Mouse (Mus musculus): ENCODE results near the gene Tmod2.
A peak's percentile ranks its signal among the peaks of the same experiment; 100 is the strongest.
"Not testable (repeated sequence)": the region's sequence is repeated elsewhere in the genome, so short reads cannot be mapped to it uniquely, and the experiment has no call there.

Tmod2 gene

DNA sequence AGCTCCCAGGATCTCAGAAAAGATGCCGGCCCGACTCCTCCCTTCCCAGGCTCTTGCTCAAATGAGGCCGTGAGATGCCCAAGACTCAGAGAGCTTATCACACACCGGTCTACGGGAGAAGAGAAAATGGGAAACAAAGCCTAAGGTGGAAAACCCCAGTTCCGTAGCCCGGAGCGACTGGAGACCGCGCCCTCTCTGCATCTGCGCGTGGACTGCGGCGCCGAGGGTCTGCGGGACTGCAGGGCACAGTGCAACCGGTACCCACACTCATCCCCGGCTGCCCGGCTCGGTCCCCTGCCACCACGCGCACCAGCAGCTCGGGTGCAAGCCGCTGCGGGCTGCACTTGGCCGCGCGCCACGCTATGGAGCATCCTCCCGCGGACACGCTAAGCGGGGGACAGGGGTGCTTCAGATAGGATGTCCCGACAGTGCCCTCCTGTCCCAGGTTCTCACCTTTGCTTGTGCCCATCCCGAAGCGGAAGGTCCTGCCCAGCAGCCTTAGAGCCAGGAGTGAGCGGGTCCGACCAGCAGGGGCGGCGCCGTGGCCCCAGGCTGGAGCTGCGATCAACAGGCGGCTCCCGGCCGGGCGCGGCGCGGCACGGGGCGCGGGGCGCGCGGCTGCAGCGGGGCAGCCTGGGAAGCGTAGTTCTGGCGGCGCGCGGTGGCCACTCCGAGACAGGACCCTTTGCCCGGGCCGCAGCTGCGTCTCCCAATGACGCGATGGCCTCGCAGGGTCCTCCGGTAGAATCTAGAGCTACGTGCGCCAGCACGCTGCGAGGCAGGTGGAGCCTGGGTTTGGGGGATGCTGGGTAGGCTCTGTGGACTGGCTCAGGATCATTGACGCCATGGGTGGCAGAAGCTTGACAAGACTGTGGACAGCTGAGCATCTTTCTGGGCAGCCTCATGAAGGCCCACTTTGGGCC is at the start of gene Tmod2:
Gene Tmod2, minus strand, starts transcription at position 755 of the 923 bp plus-strand sequence.
- no peak for DNase-seq (ENCODE audit: low read depth, low spot score)

DNA sequence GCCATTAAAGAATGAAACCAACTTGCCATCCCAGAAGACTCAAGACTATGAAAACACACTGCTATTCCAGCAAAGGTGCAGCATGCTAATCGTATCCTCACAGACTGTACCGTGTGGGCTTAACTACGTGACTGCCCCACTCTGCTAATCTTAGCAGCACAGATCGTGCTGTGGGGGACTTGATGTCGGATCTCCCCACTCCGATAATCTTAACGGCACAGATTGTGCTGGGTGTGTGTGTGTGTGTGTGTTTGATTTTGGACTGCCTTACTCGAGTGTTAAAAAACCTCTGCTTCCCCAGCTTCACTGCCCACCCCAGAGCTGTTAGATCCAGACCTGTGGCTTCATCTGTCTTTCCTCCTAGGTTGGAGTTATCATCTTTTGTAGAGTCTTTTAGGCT is 49.8 kb upstream of the Tmod2 start:
- DNase-seq (ENCODE audit: low read depth, low spot score) = no peak

DNA sequence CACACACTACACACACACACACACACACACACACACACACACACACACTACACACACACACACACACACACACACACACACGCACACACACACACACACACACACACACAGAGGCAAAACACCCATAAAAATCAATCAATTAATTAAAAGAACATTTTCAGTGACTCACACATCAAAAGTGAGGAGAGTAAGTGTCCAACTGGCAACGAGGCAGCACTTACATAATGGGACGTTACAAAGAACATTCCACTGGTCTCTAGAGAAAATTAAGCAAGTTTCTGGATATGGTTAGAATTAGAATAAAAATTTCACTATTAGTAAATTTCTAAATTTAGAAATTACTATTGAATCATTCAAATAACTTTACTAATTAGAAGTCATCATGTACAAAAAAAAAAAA is 45.3 kb upstream of the Tmod2 start:
- DNase-seq (ENCODE audit: low read depth, low spot score) = not testable (repeated sequence)

DNA sequence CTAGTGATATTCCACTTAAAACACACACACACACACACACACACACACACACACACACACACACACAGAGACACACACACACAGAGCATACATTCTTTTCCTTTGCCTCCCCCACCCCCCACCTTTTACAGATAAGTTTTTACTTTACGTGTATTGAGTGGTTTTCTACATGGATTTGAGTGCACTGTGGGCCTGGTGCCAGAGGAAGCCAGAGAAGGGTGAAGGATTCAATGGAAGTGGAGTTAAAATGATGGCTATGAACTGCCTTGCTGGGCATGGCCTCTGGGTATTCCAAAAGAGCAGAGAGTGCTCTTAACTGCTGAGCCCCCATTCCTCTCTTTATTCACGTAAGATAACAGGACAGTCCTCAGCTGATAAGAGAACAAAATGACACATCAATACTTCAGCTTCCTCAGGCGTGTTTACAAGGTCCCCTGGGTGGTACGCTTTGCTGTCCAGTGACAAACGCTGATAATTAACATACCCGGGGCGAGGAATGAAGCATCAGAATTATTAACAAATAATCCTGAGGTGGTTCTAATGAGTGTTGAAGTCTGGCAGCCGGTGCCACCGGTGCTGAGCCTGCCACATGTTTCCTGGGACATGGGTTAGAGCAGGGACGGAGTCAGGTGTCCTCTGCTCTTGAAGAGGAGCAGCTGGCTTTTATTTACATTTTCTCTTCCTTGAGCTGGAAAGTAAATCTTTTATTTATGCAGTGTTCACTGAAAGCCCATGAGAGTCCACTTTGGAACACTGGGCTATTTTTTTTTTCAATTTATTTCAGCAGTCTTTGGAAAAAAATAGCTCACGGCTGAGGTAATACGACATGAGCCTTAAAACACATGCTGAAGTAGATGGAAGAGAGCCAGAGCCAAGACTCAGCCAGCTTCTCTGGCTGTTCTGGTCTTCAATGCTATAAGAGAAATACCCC is 43.1 kb upstream of the Tmod2 start:
- no peak for DNase-seq (ENCODE audit: low read depth, low spot score)

DNA sequence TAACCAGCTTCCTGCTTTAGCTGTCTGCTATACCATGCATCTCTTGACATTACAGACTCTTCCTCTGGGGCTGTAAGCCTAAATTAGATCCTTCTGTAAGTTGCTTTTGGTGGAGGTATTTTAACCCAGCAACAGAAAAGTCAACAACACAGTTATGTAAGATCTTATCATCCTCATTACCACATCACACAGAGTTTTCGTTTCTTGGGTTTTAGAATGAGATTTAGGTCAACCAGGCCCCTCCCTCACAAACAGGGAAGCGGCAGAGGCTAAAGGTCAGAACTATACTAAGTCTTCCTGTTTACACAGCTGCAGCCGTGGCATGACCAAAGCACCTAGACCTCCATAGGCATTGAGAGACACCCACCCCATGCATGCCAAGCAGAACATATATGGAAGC is 34.3 kb upstream of the Tmod2 start:
- DNase-seq (ENCODE audit: low read depth, low spot score) = no peak

DNA sequence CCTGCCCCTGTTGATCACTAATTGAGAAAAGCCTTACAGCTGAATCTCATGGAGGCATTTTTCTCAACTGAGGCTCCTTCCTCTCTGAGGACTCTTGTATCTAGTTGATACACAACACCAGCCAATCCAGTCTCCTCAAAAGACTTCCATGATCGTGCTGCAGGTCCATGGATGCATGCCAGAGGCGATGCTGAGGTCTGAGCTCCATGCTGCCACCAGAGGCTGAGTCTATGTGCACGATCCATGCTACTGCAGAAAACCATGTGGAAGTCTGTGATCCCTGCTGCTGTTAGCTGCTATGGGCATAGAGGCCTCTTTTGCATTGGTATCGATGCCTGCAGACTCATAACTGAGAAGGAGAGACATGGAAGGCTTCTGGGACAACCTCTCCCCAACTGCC is 23.1 kb upstream of the Tmod2 start:
- DNase-seq (ENCODE audit: low read depth, low spot score) = no peak

DNA sequence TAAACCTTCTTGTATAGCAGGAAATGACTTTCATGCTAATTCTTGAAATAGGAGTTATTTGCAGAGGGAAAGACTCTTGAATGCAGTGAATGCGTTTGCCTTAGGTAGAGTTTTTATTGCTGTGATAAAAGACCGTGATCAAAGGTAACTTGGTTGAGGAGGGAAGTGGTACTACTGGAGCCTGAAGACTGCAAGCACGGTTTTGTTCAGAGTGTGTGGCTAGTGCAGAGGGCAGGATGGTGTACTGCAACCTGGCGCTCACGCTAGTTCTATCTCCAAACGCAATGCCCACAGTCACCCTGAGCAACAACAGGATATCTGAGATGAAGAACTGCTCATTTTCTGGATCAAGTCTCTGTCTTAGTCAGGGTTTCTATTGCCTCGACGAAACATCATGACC is 22.5 kb upstream of the Tmod2 start:
- no peak for DNase-seq (ENCODE audit: low read depth, low spot score)

DNA sequence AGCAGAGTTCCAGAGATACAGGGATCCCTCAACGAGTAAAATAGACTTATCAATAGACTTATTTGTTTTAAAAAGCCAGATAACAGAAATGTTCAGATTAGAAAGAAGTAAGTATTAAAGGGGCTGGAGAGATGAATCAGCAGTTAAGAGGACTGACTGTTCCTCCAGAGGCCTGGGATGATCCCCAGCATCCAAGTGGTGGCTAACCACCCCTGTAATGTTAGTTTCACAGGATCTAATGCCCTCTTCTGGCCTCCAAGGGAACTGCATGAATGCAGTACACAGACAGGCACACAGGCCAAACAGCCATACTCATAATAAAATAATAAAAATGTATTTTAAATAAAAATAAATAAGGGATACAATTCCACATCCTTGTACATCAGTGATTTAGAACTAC is 21.8 kb upstream of the Tmod2 start:
- no peak for DNase-seq (ENCODE audit: low read depth, low spot score)

DNA sequence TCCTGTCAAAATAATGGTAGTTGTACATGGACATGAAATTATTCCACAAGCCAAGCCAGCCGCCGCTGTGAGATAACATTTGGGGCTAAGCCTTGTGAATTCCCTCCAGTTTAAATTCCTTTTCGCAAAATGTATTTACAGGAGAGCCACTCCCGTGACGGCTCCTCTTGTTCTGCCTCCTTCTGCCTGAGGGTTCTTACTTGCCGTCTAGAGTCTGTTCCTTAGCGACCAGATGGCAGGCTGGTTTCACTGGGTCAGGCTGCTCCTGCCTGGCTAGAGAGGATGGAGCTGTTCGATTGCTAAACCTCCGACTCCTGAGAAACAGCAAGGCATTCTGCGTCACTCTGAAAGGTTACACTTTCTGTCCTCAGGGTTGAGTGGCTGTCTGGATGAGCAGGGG is 21.0 kb upstream of the Tmod2 start:
- no peak for DNase-seq (ENCODE audit: low read depth, low spot score)

DNA sequence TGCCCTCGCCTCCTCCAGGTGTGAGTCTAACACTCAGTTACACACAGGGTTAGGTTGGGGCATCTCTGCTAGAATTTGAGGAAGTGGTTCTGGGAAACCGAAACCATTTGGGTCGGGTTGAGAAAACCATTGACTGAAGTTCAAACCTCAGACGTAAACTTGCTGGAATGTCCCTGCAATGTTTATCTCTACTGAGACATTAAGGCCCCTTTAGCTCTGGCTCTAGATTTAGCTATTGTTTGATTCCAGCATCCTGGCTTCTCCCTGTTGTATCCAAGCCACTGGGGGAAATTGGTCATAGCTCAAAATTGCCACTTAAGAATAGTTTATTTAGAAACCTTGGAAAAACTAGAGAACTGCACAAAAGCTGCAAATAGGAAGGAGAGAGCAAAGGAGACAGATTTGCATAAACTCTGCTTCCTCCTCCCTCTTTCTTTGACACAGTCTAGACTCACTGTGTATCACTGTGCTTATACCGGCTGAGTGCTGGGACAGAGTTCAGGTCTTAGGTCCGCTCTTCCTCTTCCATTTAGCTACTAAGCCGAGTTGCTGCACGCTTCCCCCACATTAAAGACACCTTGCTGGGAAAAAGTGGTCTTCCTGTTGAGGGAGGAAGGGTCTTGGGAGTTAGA is 19.8 kb upstream of the Tmod2 start:
- no peak for DNase-seq (ENCODE audit: low read depth, low spot score)

DNA sequence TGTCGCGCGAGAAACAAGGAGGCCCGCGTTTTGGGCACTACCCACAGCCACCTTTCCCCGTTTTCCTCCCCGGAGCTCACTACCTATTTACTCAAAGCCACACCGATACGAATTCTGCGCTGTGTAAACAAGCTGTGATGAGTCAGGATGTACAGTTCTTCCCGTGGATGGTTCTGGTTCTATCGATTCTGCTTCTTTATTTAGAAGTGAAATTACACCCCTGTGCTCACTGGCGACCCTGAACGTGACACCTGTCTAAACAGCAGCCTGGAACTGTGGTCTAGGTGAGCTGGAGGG is 15.1 kb upstream of the Tmod2 start:
- DNase-seq (ENCODE audit: low read depth, low spot score) = no peak

DNA sequence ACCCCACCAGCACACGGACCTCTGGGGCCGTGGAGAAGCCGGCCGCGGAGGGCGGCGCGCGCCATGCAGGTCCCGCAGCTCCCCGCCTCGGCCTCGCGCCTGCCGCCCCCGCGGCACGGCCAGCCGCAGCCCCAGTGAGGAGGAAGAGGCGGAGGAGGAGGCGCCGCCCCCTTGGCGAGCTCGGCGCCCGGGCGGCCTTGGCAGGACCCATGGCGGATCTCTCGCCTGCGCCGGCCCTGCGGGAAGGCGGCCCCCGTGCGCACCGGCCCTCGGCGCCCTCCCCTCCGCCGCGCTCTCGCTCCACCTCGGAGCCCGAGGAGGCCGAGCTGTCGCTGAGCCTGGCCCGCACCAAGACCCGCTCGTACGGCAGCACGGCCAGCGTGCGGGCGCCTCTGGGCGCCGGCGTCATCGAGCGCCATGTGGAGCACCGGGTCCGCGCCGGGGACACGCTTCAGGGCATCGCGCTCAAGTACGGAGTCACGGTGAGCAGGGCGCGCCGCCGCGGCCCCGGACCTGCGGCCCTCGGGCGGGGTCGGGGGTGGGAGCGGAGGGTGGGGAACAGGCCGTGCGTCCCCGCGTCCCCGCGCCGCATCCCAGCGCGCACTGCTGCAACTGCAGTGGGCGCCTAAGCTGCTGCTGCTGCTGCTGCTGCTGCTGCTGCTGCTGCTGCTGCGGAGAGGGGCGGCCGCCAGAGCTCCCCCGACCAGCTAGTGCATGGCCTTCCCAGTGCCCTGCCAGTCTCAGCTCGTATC is 14.6 kb upstream of the Tmod2 start, which contains the start of gene Lysmd2:
Gene Lysmd2, plus strand, starts transcription at position 186 of the 752 bp plus-strand sequence.
- DNase-seq (ENCODE audit: low read depth, low spot score) = peak; percentile 50

DNA sequence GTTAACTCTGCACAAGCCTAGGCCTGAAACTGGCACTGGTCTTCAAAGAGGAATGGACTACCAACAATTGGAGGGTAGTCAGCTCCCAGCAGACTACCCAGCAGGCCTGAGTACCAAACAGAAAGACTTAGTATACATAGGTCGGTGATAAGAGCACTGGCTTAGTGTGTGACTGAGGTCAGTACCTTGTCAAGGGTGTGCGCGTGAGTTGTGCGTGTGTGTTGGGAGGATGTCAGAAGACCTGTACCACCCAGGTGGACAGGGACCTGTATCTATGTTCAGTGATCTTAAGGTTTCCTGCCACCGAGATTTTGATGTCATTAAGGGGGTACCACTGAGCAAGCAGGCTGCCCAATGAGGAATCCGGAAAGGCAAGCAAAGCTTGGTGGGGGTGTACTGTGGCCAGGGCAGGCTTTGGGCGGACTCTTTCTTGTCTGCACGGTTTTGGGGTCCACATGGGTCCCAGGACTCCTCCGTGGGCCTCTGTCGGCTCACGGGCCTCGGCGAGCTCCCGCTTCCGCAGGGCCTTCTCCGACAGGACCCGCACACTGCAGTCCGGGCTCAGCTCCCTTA is 13.9 kb upstream of the Tmod2 start:
- DNase-seq (ENCODE audit: low read depth, low spot score) = no peak

DNA sequence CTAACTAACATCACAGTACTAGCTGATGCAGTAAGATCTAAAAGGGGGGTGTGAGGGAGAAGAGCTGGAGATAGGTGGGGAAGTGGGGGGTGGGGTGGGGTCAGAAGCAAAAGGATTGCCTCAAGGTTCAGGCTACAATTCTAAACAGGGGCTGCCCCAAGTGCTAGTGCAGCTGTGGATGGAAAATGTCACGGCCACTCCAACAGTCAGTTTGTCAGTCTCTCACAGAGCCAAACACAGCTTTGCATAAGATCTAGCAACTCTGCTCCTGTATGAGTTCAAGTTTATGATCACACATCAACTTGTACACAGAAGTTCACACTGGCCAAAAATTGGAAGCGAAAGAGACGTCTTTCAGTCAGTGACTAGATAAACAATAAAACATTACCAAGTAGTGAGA is 10.3 kb upstream of the Tmod2 start:
- no peak for DNase-seq (ENCODE audit: low read depth, low spot score)

DNA sequence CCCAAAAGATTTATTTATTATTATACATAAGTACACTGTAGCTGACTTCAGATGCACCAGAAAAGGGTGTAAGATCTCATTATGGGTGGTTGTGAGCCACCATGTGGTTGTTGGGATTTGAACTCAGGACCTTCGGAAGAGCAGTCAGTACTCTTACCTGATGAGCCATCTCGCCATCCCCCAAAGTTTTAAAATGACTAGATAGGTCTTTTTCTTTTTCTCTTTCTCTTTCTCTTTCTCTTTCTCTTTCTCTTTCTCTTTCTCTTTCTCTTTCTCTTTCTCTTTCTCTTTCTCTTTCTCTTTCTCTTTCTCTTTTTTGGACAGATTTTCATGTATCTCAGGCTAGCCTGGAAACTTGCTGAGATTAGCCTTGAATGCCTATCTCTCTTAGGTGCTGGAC is 8.6 kb upstream of the Tmod2 start:
- DNase-seq (ENCODE audit: low read depth, low spot score) = not testable (repeated sequence)

DNA sequence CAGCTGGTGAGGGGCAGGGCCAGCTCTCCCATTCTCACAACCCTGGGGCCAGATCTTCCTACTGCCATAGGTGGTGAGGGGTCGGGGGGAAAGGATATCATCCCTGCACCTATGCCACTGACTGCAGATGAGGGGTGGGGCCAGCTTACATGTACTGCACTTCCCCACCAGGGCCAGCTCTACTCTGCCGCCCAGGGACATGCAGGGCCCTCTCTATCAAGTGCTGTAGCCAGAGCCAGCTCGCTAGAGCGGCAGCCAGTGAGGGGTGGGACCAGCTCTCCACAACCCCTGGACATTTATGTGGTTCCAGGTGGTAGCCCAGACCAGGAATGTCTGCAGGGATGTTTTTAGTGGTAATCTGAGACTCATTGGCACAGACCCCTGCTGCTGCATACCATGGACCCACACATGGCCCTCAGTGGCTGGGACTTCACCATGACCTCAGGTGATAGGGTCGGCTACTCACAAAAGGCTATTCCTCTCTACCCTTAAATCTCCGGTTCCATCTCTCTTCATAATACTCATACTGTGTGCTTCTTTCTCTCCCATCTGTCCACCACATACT is 7.8 kb upstream of the Tmod2 start:
- DNase-seq (ENCODE audit: low read depth, low spot score) = no peak

DNA sequence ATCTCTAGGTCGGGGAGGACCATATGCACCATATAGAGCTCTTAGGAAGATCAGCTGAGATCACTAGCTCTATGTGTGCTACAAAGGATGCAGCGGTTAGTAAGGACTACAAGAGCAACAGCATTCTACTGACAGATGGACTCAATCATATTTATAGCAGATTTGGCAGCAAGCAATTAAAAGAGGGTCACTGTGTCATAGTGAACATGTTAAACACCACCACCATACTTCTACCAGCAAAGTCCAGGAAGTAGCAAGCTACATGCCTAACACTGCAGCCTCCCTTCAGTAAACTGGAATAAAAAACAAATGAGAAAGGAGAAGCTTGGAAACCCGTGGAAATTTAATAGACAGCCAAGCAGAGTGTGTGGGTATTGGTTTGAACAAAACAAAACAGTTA is 5.4 kb upstream of the Tmod2 start:
- DNase-seq (ENCODE audit: low read depth, low spot score) = no peak

DNA sequence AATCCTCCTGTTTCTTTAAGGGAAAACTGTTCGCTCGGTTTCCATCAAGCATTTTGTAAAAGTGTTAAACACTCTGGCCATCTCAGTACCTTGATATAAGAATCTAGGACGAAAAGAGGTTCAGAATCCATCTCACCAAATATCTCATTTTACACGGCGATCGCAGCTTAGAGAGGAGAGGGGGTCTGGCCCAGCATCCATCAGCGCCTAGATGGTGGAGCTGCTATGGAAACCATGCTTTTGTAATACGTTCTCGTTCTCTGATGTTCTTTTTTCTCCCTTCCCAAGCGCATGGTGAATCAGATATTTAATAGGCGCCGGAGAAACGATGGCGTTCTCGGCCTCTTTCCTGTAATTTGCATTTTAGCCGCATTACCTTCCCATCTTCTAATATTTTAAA is 1.2 kb downstream of the Tmod2 start:
- DNase-seq (ENCODE audit: low read depth, low spot score) = no peak

DNA sequence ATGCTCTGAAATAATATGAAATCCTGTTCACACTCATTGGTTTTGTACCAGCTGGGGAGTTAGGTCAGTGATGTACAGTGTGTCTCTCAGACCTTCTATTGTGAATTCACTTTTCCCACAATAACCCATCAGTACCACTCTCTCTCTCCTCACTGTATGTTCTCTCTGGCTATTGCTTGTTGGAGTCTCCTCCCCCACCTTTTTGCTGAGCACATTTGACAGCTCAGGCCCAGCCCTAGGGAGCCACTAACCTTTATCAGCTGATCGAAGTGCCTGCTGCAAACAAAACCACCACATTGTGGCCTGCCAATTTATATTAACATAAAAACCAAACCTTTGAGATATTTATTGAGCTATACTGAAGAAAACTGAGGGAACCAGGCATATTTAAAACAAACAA is 1.6 kb downstream of the Tmod2 start:
- no peak for DNase-seq (ENCODE audit: low read depth, low spot score)

DNA sequence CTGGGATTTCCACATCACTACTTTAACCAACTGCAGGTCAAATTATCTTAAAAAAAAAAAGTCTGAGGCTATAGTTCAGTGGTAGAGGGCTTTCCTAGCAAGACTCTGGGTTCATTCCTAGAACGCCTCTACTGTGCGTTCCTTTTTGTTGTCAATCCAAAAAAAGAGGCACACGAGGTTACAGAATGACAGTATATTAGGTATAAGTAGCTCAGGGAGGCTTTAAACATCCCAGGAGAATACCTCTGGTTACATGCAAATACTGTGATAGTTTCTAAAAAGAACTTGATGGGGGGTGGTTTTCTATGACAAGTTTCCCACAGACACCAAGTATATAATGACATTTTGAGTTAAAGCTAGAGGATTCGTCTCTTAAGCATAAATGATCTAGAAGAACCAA is 3.6 kb downstream of the Tmod2 start:
- no peak for DNase-seq (ENCODE audit: low read depth, low spot score)

DNA sequence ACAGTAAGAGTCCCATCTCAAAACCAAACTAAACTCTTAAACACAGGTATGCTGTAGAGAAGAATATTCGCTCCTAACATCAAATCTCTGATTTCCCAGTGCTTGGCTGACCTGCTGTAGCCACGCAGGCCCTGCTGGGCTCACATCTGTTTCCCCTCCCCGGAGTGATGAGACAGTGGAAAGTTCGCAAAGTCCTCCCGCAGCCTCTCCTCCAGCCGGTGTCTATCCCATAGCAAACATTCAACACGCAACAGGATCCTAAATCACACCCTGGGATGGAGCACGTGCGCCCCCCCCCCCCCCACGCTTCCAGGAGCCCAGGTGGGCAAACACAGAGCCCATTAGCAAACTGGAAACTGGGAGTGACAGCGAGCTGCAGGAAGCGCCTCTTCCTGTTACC is 9.6 kb downstream of the Tmod2 start:
- DNase-seq (ENCODE audit: low read depth, low spot score) = no peak
